Comparison of ENCODE assay signal across 8 mouse cellular contexts in genomic region chr4:133614274-133614761, GRCm38 (mm10). TPM values are rescaled to one million over a fixed set of nuclear protein-coding genes. Genes with fewer than 3 reads are reported as not detected.
DNase-seq lines count a peak whose midpoint lies in the region; ATAC-seq and TF ChIP-seq lines count a peak whose summit lies in the region.
"Had no signal": no experiment of that assay in that cellular context is flagged by ENCODE, and none has a peak within 500 bp of the region (broad histone marks: within the 10 kb centered on the region; RNA-seq: fewer than 3 reads in every experiment).

No protein-coding gene starts in this region.

- H3K9ac ChIP-seq in lung, postnatal 0 days (replicated peaks; ENCODE audit: low read depth): no peak overlapping the region
- H3K9ac ChIP-seq in kidney, embryonic 14.5 days (ENCODE audit: low read depth, low read length): no peak overlapping the region
- H3K9ac ChIP-seq: neural tube, embryonic 12.5 days had no signal

- H3K4me2 ChIP-seq in lung, postnatal 0 days (replicated peaks; ENCODE audit: low read depth, low read length): no peak overlapping the region
- no peak overlapping the region for H3K4me2 ChIP-seq in kidney, embryonic 14.5 days (replicated peaks; ENCODE audit: low read depth, low read length)
- H3K4me2 ChIP-seq: neural tube, embryonic 12.5 days had no signal

- ATAC-seq in Patski: peak; percentile 75
- peak; percentile 95 for ATAC-seq in lung, postnatal 0 days
- no peak for ATAC-seq in kidney, embryonic 14.5 days (ENCODE audit: low FRiP score, low TSS enrichment)
- no peak for ATAC-seq in monocyte, adult 5-6 weeks (replicated peaks; ENCODE audit: insufficient number of reproducible peaks, low FRiP score, low TSS enrichment, poor library complexity, severe bottlenecking)

- no peaks in the 10 kb centered on the region for H3K27me3 ChIP-seq in Patski
- no peaks in the 10 kb centered on the region for H3K27me3 ChIP-seq in lung, postnatal 0 days (replicated peaks; ENCODE audit: insufficient read depth, low read length)
- no peaks in the 10 kb centered on the region for H3K27me3 ChIP-seq in kidney, embryonic 14.5 days (ENCODE audit: control insufficient read depth, insufficient read depth, low read length)
- H3K27me3 ChIP-seq: neural tube, embryonic 12.5 days had no signal

- in situ Hi-C loops in Patski (cut with MboI; ENCODE audit: low pct_unique_long_range_greater_than_20kb): no loop called here

- TF ChIP-seq CTCF in Patski (IDR thresholded peaks at IDR 0.05): no peak
- no peak for TF ChIP-seq CTCF in lung, postnatal 0 days (IDR thresholded peaks at IDR 0.05)

- CTCF ChIA-PET in Patski (lab: Charles Lee): interaction anchor here (1.5 to 1.8 kb wide), 2 partner anchors 18 to 55 kb away, joined by 4 to 5 read pairs; no protein-coding TSS in a partner anchor

- DNase-seq in layer of hippocampus, adult 18-20 months (ENCODE audit: low spot score in 2 of 2): peak; percentile 53 to 76
- no peak for DNase-seq in layer of hippocampus, postnatal 25 days (ENCODE audit: extremely low spot score in 1 of 2, low spot score in 1 of 2)
- DNase-seq in Patski (ENCODE audit: low read depth, low spot score): peak; percentile 96
- peak; percentile 78 to 86 for DNase-seq in frontal cortex, adult 2 months (ENCODE audit: extremely low spot score in 1 of 2, low spot score in 1 of 2)
- peak; percentile 96 for DNase-seq in lung, postnatal 0 days (ENCODE audit: low spot score)

- peaks cover 10% of the 10 kb centered on the region for H3K36me3 ChIP-seq in lung, postnatal 0 days (ENCODE audit: insufficient read depth, low read length)
- peaks cover 29% of the 10 kb centered on the region for H3K36me3 ChIP-seq in kidney, embryonic 14.5 days (ENCODE audit: control insufficient read depth, insufficient read depth, low read length)

- WGBS in lung, postnatal 0 days: 57% methylated on average over 8 of the region's 8 CpGs
- 93% methylated on average over 8 of the region's 8 CpGs for WGBS in kidney, embryonic 14.5 days

- TF ChIP-seq EP300 in lung, postnatal 0 days (IDR thresholded peaks at IDR 0.05): peak; percentile 80

- peak overlapping the region; percentile 72 for H3K27ac ChIP-seq in lung, postnatal 0 days (ENCODE audit: low read length)
- no peak overlapping the region for H3K27ac ChIP-seq in kidney, embryonic 14.5 days (ENCODE audit: low read depth, low read length)
- H3K27ac ChIP-seq: neural tube, embryonic 12.5 days had no signal

- no peaks in the 10 kb centered on the region for H3K9me3 ChIP-seq in lung, postnatal 0 days (ENCODE audit: low read length)
- peaks cover 3% of the 10 kb centered on the region; the same call in 1 of the 2 replicates for H3K9me3 ChIP-seq in kidney, embryonic 14.5 days (ENCODE audit: control insufficient read depth, low read length)
- H3K9me3 ChIP-seq: neural tube, embryonic 12.5 days had no signal

- no peaks in the 10 kb centered on the region for H3K4me1 ChIP-seq in lung, postnatal 0 days (ENCODE audit: insufficient read depth, low read depth, low read length)
- H3K4me1 ChIP-seq in kidney, embryonic 14.5 days (ENCODE audit: control insufficient read depth, insufficient read depth, low read length): no peaks in the 10 kb centered on the region
- H3K4me1 ChIP-seq: neural tube, embryonic 12.5 days had no signal

- no peak overlapping the region for H3K4me3 ChIP-seq in lung, postnatal 0 days (ENCODE audit: low read depth, low read length)
- H3K4me3 ChIP-seq in kidney, embryonic 14.5 days (ENCODE audit: low read length): no peak overlapping the region
- H3K4me3 ChIP-seq: neural tube, embryonic 12.5 days had no signal

- POLR2A ChIA-PET in Patski (lab: Charles Lee): no interaction called here

RNA-seq across cellular contexts. Expression of gene Sfn, which starts 12.3 kb away (rescaled TPM):
- 1 to 10 TPM; 2.7 to 3.2 TPM for total RNA-seq in layer of hippocampus, adult 18-20 months (2021)
- total RNA-seq in layer of hippocampus, postnatal 25 days (2021): 1 to 10 TPM; 1.5 to 1.9 TPM
- 5.8 TPM for polyA plus RNA-seq in Patski (2021)
- polyA plus RNA-seq in frontal cortex, adult 2 months (2012; rRNA removed): 2.5 and 2.9 TPM in 2 replicates
- polyA plus RNA-seq in lung, postnatal 0 days (2015; fragmentation: Nextera tagmentation; extraction: Ambion mirVana): 23.7 and 32.4 TPM in 2 replicates
- 8.0 and 9.5 TPM in 2 replicates for polyA plus RNA-seq in kidney, embryonic 14.5 days (2014; fragmentation: Nextera tagmentation; extraction: Ambion mirVana)
- 6.3 to 20.1 TPM (median 7.1 TPM) in 3 replicates for total RNA-seq in monocyte, adult 5-6 weeks (2017)

RNA-seq across cellular contexts. Expression of gene Gpn2, which starts 30.2 kb away (rescaled TPM):
- 10 to 100 TPM; 10.7 to 12.1 TPM for total RNA-seq in layer of hippocampus, adult 18-20 months (2021)
- 10 to 100 TPM; 10.0 to 10.2 TPM for total RNA-seq in layer of hippocampus, postnatal 25 days (2021)
- polyA plus RNA-seq in Patski (2021): 15.4 TPM
- polyA plus RNA-seq in frontal cortex, adult 2 months (2012; rRNA removed): 18.9 and 22.4 TPM in 2 replicates
- 15.8 and 17.6 TPM in 2 replicates for polyA plus RNA-seq in lung, postnatal 0 days (2015; fragmentation: Nextera tagmentation; extraction: Ambion mirVana)
- 23.6 and 23.9 TPM in 2 replicates for polyA plus RNA-seq in kidney, embryonic 14.5 days (2014; fragmentation: Nextera tagmentation; extraction: Ambion mirVana)
- 6.9 to 18.7 TPM (median 16.5 TPM) in 3 replicates for total RNA-seq in monocyte, adult 5-6 weeks (2017)

RNA-seq across cellular contexts. Expression of gene Zdhhc18, which starts 35.6 kb away (rescaled TPM):
- 10 to 100 TPM; 32.3 to 33.8 TPM for total RNA-seq in layer of hippocampus, adult 18-20 months (2021)
- 10 to 100 TPM; 33.6 to 39.8 TPM for total RNA-seq in layer of hippocampus, postnatal 25 days (2021)
- 48.3 TPM for polyA plus RNA-seq in Patski (2021)
- polyA plus RNA-seq in frontal cortex, adult 2 months (2012; rRNA removed): 38.5 and 43.3 TPM in 2 replicates
- 5.8 and 9.4 TPM in 2 replicates for polyA plus RNA-seq in lung, postnatal 0 days (2015; fragmentation: Nextera tagmentation; extraction: Ambion mirVana)
- polyA plus RNA-seq in kidney, embryonic 14.5 days (2014; fragmentation: Nextera tagmentation; extraction: Ambion mirVana): 3.0 and 4.2 TPM in 2 replicates
- 12.8 to 48.9 TPM (median 20.8 TPM) in 3 replicates for total RNA-seq in monocyte, adult 5-6 weeks (2017)

RNA-seq across cellular contexts. Expression of gene Gpatch3, which starts 39.8 kb away (rescaled TPM):
- 10 to 100 TPM in 1 of 2 experiments, 1 to 10 TPM in 1; 9.6 to 10.1 TPM for total RNA-seq in layer of hippocampus, adult 18-20 months (2021)
- total RNA-seq in layer of hippocampus, postnatal 25 days (2021): 1 to 10 TPM; 8.2 to 9.5 TPM
- 7.1 TPM for polyA plus RNA-seq in Patski (2021)
- 7.0 and 7.5 TPM in 2 replicates for polyA plus RNA-seq in frontal cortex, adult 2 months (2012; rRNA removed)
- polyA plus RNA-seq in lung, postnatal 0 days (2015; fragmentation: Nextera tagmentation; extraction: Ambion mirVana): 6.7 and 7.1 TPM in 2 replicates
- 6.5 and 10.2 TPM in 2 replicates for polyA plus RNA-seq in kidney, embryonic 14.5 days (2014; fragmentation: Nextera tagmentation; extraction: Ambion mirVana)
- 30.9 to 41.9 TPM (median 32.6 TPM) in 3 replicates for total RNA-seq in monocyte, adult 5-6 weeks (2017)

RNA-seq across cellular contexts. Expression of gene Pigv, which starts 58.1 kb away (rescaled TPM):
- 10 to 100 TPM in 1 of 2 experiments, 1 to 10 TPM in 1; 9.4 to 12.3 TPM for total RNA-seq in layer of hippocampus, adult 18-20 months (2021)
- total RNA-seq in layer of hippocampus, postnatal 25 days (2021): 1 to 10 TPM; 7.9 to 9.6 TPM
- 6.9 TPM for polyA plus RNA-seq in Patski (2021)
- 7.5 and 8.2 TPM in 2 replicates for polyA plus RNA-seq in frontal cortex, adult 2 months (2012; rRNA removed)
- 17.3 and 17.8 TPM in 2 replicates for polyA plus RNA-seq in lung, postnatal 0 days (2015; fragmentation: Nextera tagmentation; extraction: Ambion mirVana)
- polyA plus RNA-seq in kidney, embryonic 14.5 days (2014; fragmentation: Nextera tagmentation; extraction: Ambion mirVana): 12.6 and 16.9 TPM in 2 replicates
- total RNA-seq in monocyte, adult 5-6 weeks (2017): 3.5 to 16.0 TPM (median 5.7 TPM) in 3 replicates

Comparison
In these comparisons a context has a peak if more than half of its experiments do, and no peak if none do; other contexts are left out.
1. DNase-seq: peak in layer of hippocampus, adult 18-20 months (2 of 2), Patski (single experiment), frontal cortex, adult 2 months (2 of 2) and lung, postnatal 0 days (single experiment); none in layer of hippocampus, postnatal 25 days (0 of 2).
2. ATAC-seq: peak in Patski (single experiment) and lung, postnatal 0 days (single experiment); none in kidney, embryonic 14.5 days (single experiment) and monocyte, adult 5-6 weeks (single experiment).